Mouse (Mus musculus): Measurements from ENCODE around the gene Foxl2.

Foxl2 gene

GRCm38 (mm10) chr9:98961591-98962477 lies 6.7 kb downstream of the Foxl2 start:
- DNase-seq (ENCODE audit: low spot score in 2 of 2) = no peak

GRCm38 (mm10) chr9:98962478-98963142 lies 7.5 kb downstream of the Foxl2 start:
- no peak for DNase-seq (ENCODE audit: low spot score in 2 of 2)

GRCm38 (mm10) chr9:98963661-98964060 lies 8.6 kb downstream of the Foxl2 start:
- DNase-seq (ENCODE audit: low spot score in 2 of 2) = no peak

GRCm38 (mm10) chr9:98965084-98965483 lies 10.0 kb downstream of the Foxl2 start:
- peak in 1 of 2 experiments; percentile 18 for DNase-seq (ENCODE audit: low spot score in 2 of 2)

GRCm38 (mm10) chr9:98973101-98973521 lies 18.0 kb downstream of the Foxl2 start:
- DNase-seq (ENCODE audit: low spot score in 2 of 2) = no peak

GRCm38 (mm10) chr9:98973561-98973960 lies 18.5 kb downstream of the Foxl2 start:
- no peak for DNase-seq (ENCODE audit: low spot score in 2 of 2)

GRCm38 (mm10) chr9:98974898-98975297 lies 19.8 kb downstream of the Foxl2 start:
- DNase-seq (ENCODE audit: low spot score in 2 of 2) = no peak

- DNase-seq (ENCODE audit: low spot score in 2 of 2) = no peak
Measured at GRCm38 (mm10) chr9:98976081-98976480, 21.0 kb downstream of the Foxl2 start.

- no peak for DNase-seq (ENCODE audit: low spot score in 2 of 2)
Measured at GRCm38 (mm10) chr9:98976520-98976919, 21.4 kb downstream of the Foxl2 start.

GRCm38 (mm10) chr9:98979431-98980416 lies 24.6 kb downstream of the Foxl2 start:
- DNase-seq (ENCODE audit: low spot score in 2 of 2) = peak; percentile 85 to 96

GRCm38 (mm10) chr9:98985800-98986475 lies 30.9 kb downstream of the Foxl2 start, which contains the start of gene Faim:
TSS of gene Faim (plus strand) at chr9:98986373.
- peak; percentile 100 for DNase-seq (ENCODE audit: low spot score in 2 of 2)

GRCm38 (mm10) chr9:98986476-98987096 lies 31.5 kb downstream of the Foxl2 start:
- no peak for DNase-seq (ENCODE audit: low spot score in 2 of 2)

GRCm38 (mm10) chr9:98987131-98987530 lies 32.0 kb downstream of the Foxl2 start:
- no peak for DNase-seq (ENCODE audit: low spot score in 2 of 2)

- DNase-seq (ENCODE audit: low spot score in 2 of 2) = no peak
Measured at GRCm38 (mm10) chr9:98994103-98994502, 39.0 kb downstream of the Foxl2 start.

- no peak for DNase-seq (ENCODE audit: low spot score in 2 of 2)
Measured at GRCm38 (mm10) chr9:98999881-99000339, 44.8 kb downstream of the Foxl2 start.

GRCm38 (mm10) chr9:99001326-99001725 lies 46.2 kb downstream of the Foxl2 start:
- no peak for DNase-seq (ENCODE audit: low spot score in 2 of 2)
